Mouse (Mus musculus): Measurements from ENCODE around the gene 1700016K19Rik. TPM values are rescaled to one million over a fixed set of nuclear protein-coding genes. Genes with fewer than 3 reads are reported as not detected.
A peak's percentile ranks its signal among the peaks of the same experiment; 100 is the strongest.

Gene 1700016K19Rik
- total and polyA plus RNA-seq, 3 experiments: 1.3 TPM; not detected in 2

GRCm38 (mm10) chr11:75968761-75969160 is 31.0 kb upstream of the 1700016K19Rik start:
- Histone ChIP-seq H3K79me2 (replicated peaks; ENCODE audit: control insufficient read depth, insufficient read depth, low read length) (no peaks in the 10 kb centered on the region), H3K36me3 (ENCODE audit: control insufficient read depth, insufficient read depth, low read length) (no peaks in the 10 kb centered on the region), H3K4me3 (no peak overlapping the region), H3K9ac (ENCODE audit: low read depth, low read length) (no peak overlapping the region), H3K27me3 (ENCODE audit: control insufficient read depth, insufficient read depth, low read length) (no peaks in the 10 kb centered on the region), H3K4me1 (ENCODE audit: control insufficient read depth, insufficient read depth, low read length) (no peaks in the 10 kb centered on the region), H3K27ac (no peak overlapping the region)
- WGBS: 96% methylated on average over 6 of the region's 6 CpGs
- no peak for DNase-seq
- intact Hi-C loops (cut with DNase I): loop anchor here (5.0 kb wide), 2 partner anchors 201 to 251 kb away; no protein-coding TSS in a partner anchor
- no peak for TF ChIP-seq POLR2A (IDR thresholded peaks at IDR 0.05; ENCODE audit: insufficient read depth, low read depth, low read length)
- no peak for TF ChIP-seq CTCF (IDR thresholded peaks at IDR 0.05)
- no peak for TF ChIP-seq EP300 (IDR thresholded peaks at IDR 0.05; ENCODE audit: insufficient read depth, low read depth, low read length)

GRCm38 (mm10) chr11:75970629-75971028 is 29.1 kb upstream of the 1700016K19Rik start:
- H3K4me3 ChIP-seq: no peak overlapping the region
- intact Hi-C loops (cut with DNase I): no loop called here
- H3K27ac ChIP-seq: no peak overlapping the region
- H3K27me3 ChIP-seq (ENCODE audit: control insufficient read depth, insufficient read depth, low read length): no peaks in the 10 kb centered on the region
- H3K9ac ChIP-seq (ENCODE audit: low read depth, low read length): no peak overlapping the region
- no peaks in the 10 kb centered on the region for H3K4me1 ChIP-seq (ENCODE audit: control insufficient read depth, insufficient read depth, low read length)
- no peaks in the 10 kb centered on the region for H3K79me2 ChIP-seq (replicated peaks; ENCODE audit: control insufficient read depth, insufficient read depth, low read length)
- TF ChIP-seq POLR2A (IDR thresholded peaks at IDR 0.05; ENCODE audit: insufficient read depth, low read depth, low read length) (no peak), CTCF (IDR thresholded peaks at IDR 0.05) (peak; percentile 32)
- WGBS: 28% methylated on average over 3 of the region's 3 CpGs
- H3K36me3 ChIP-seq (ENCODE audit: control insufficient read depth, insufficient read depth, low read length): no peaks in the 10 kb centered on the region
- DNase-seq: no peak

- no peak overlapping the region for H3K27ac ChIP-seq
- no peaks in the 10 kb centered on the region for H3K36me3 ChIP-seq (ENCODE audit: control insufficient read depth, insufficient read depth, low read length)
- H3K27me3 ChIP-seq (ENCODE audit: control insufficient read depth, insufficient read depth, low read length): no peaks in the 10 kb centered on the region
- no peak for DNase-seq
- no peaks in the 10 kb centered on the region for H3K79me2 ChIP-seq (replicated peaks; ENCODE audit: control insufficient read depth, insufficient read depth, low read length)
- no peak overlapping the region for H3K4me3 ChIP-seq
- no peak overlapping the region for H3K9ac ChIP-seq (ENCODE audit: low read depth, low read length)
- WGBS: 89% methylated on average over 3 of the region's 3 CpGs
- H3K4me1 ChIP-seq (ENCODE audit: control insufficient read depth, insufficient read depth, low read length): no peaks in the 10 kb centered on the region
- intact Hi-C loops (cut with DNase I): no loop called here
- no peak for TF ChIP-seq POLR2A (IDR thresholded peaks at IDR 0.05; ENCODE audit: insufficient read depth, low read depth, low read length)
- no peak for TF ChIP-seq EP300 (IDR thresholded peaks at IDR 0.05; ENCODE audit: insufficient read depth, low read depth, low read length)
- TF ChIP-seq CTCF (IDR thresholded peaks at IDR 0.05): no peak
These were observed 27.5 kb upstream of the 1700016K19Rik start for GRCm38 (mm10) chr11:75972188-75972587.

- DNase-seq: no peak
- Histone ChIP-seq H3K79me2 (replicated peaks; ENCODE audit: control insufficient read depth, insufficient read depth, low read length) (no peaks in the 10 kb centered on the region), H3K27ac (no peak overlapping the region), H3K27me3 (ENCODE audit: control insufficient read depth, insufficient read depth, low read length) (no peaks in the 10 kb centered on the region), H3K36me3 (ENCODE audit: control insufficient read depth, insufficient read depth, low read length) (no peaks in the 10 kb centered on the region), H3K4me1 (ENCODE audit: control insufficient read depth, insufficient read depth, low read length) (no peaks in the 10 kb centered on the region), H3K9ac (ENCODE audit: low read depth, low read length) (no peak overlapping the region), H3K4me3 (no peak overlapping the region)
- WGBS: 33% methylated on average over 7 of the region's 7 CpGs
- no peak for TF ChIP-seq EP300 (IDR thresholded peaks at IDR 0.05; ENCODE audit: insufficient read depth, low read depth, low read length)
- TF ChIP-seq POLR2A (IDR thresholded peaks at IDR 0.05; ENCODE audit: insufficient read depth, low read depth, low read length): no peak
- no peak for TF ChIP-seq CTCF (IDR thresholded peaks at IDR 0.05)
- intact Hi-C loops (cut with DNase I): no loop called here
These were observed 26.7 kb upstream of the 1700016K19Rik start for GRCm38 (mm10) chr11:75972916-75973567.

- no peaks in the 10 kb centered on the region for H3K4me1 ChIP-seq (ENCODE audit: control insufficient read depth, insufficient read depth, low read length)
- no peaks in the 10 kb centered on the region for H3K27me3 ChIP-seq (ENCODE audit: control insufficient read depth, insufficient read depth, low read length)
- no peaks in the 10 kb centered on the region for H3K36me3 ChIP-seq (ENCODE audit: control insufficient read depth, insufficient read depth, low read length)
- peak; percentile 59 for TF ChIP-seq CTCF (IDR thresholded peaks at IDR 0.05)
- no peak for TF ChIP-seq POLR2A (IDR thresholded peaks at IDR 0.05; ENCODE audit: insufficient read depth, low read depth, low read length)
- intact Hi-C loops (cut with DNase I): no loop called here
- 82% methylated on average over 1 of the region's 1 CpGs for WGBS
- DNase-seq: no peak
- H3K79me2 ChIP-seq (replicated peaks; ENCODE audit: control insufficient read depth, insufficient read depth, low read length): no peaks in the 10 kb centered on the region
- H3K4me3 ChIP-seq: no peak overlapping the region
- no peak overlapping the region for H3K27ac ChIP-seq
- no peak overlapping the region for H3K9ac ChIP-seq (ENCODE audit: low read depth, low read length)
These were observed 25.7 kb upstream of the 1700016K19Rik start for GRCm38 (mm10) chr11:75973988-75974387.

- Histone ChIP-seq H3K27me3 (ENCODE audit: control insufficient read depth, insufficient read depth, low read length) (no peaks in the 10 kb centered on the region), H3K79me2 (replicated peaks; ENCODE audit: control insufficient read depth, insufficient read depth, low read length) (no peaks in the 10 kb centered on the region), H3K36me3 (ENCODE audit: control insufficient read depth, insufficient read depth, low read length) (no peaks in the 10 kb centered on the region), H3K27ac (no peak overlapping the region), H3K4me1 (ENCODE audit: control insufficient read depth, insufficient read depth, low read length) (no peaks in the 10 kb centered on the region), H3K4me3 (no peak overlapping the region), H3K9ac (ENCODE audit: low read depth, low read length) (no peak overlapping the region)
- WGBS: 48% methylated on average over 8 of the region's 8 CpGs
- peak in 1 of 2 experiments; percentile 60 for DNase-seq
- TF ChIP-seq EP300 (IDR thresholded peaks at IDR 0.05; ENCODE audit: insufficient read depth, low read depth, low read length) (no peak), POLR2A (IDR thresholded peaks at IDR 0.05; ENCODE audit: insufficient read depth, low read depth, low read length) (no peak)
- intact Hi-C loops (cut with DNase I): no loop called here
These were observed 23.0 kb upstream of the 1700016K19Rik start for GRCm38 (mm10) chr11:75976748-75977147.

Measured in heart, adult 2 months (tissue).